Mouse (Mus musculus): ENCODE results near the gene Lsm11.

Lsm11 gene

GRCm38 (mm10) chr11:45944643-45945156 lies at the start of gene Lsm11:
TSS of gene Lsm11 (minus strand) at chr11:45944935.
- in situ Hi-C loops (cut with MboI, MseI), result no loop called here

GRCm38 (mm10) chr11:45992087-45992486 lies 47.4 kb upstream of the Lsm11 start:
- in situ Hi-C loops (cut with MboI, MseI), result loop anchor here in 1 of 2 experiments (10.0 kb wide), 1 partner anchor 1177 kb away; no protein-coding TSS in a partner anchor

GRCm38 (mm10) chr11:45991604-45992003 lies 46.9 kb upstream of the Lsm11 start:
- in situ Hi-C loops (cut with MboI, MseI), result loop anchor here in 1 of 2 experiments (10.0 kb wide), 1 partner anchor 1177 kb away; no protein-coding TSS in a partner anchor

DNA sequence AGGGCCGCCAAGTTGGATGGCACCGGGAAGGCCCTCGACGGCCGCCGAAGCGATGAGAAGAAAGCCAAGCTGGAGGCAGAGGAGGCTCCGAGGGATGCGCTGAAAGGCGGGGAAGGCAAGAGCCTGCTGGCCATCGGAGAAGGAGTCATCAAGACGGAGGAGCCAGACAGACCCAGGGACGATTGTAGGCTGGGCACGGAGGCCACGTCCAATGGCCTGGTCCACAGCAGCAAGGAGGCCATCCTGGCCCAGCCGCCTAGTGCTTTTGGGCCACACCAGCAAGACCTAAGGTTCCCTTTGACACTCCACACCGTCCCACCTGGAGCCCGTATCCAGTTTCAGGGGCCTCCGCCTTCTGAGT lies 36.1 kb upstream of the Lsm11 start:
- in situ Hi-C loops (cut with MboI, MseI), result no loop called here

DNA sequence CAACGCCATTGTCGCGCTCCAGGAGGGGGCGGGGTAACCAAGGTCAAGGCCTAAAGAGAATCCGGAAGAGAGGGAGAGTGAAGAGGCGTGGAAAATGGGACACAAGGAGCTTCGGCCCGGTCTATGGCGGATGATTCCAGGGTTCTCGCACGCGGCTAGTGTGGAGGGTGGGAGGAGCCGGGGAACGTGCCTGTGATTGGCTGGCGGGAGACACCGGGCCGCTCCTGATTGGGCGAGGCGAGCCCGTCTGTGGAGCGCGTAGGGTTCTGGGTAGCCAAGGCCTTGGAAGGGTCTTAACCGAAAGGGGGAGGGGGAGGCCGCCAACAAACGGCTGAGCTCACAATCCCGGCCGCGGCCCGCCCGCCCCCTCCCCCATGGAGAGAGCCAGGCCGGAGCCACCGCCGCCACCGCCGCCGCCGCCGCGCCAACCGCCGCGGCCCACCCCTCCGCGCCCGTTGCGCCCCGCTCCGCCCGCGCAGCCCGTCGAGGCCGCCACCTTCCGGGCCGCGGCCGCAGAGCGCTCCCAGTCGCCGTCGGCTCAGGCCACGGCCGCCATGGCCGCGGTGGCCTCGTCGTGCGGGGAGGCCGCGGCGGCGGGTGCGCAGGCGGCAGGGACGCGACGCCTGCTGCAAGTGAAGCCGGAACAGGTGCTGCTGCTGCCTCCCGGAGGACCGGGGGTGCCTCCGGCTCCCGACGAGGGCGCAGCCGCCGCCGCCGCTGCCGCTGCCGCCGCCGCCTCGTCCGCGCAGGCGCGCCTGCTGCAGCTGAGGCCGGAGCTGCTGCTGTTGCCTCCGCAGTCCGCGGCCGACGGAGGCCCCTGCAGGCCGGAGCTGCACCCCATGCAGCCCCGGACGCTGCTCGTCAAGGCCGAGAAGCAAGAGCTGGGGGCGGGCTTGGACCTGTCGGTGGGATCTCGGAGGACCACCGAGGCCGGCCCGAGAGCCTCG lies 35.5 kb upstream of the Lsm11 start, which contains the start of gene Sox30:
Sox30 (plus strand) TSS at position 365 of the 947 bp plus-strand sequence.
- in situ Hi-C loops (cut with MboI, MseI), result no loop called here

DNA sequence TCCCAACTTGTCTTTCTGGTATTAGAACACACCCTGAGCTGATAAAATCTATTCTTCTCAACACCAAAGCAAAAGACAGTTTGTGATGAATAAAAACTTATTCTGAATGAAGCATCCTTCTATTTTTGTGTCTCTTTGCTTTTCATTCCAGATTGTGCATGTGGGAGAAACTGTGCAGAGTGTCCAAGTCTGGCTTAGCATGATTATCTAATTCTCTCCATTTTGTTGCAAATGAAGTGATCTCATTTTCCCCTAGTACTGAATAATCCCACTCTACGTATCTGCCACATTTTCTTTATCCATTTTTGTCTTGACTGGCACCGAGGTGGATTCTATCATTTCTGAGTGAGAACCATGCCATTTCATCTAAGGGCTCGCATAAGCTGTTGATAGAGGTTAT lies 31.3 kb upstream of the Lsm11 start:
- in situ Hi-C loops (cut with MboI, MseI), result no loop called here

GRCm38 (mm10) chr11:45974466-45974865 lies 29.7 kb upstream of the Lsm11 start:
- in situ Hi-C loops (cut with MboI, MseI), result no loop called here

DNA sequence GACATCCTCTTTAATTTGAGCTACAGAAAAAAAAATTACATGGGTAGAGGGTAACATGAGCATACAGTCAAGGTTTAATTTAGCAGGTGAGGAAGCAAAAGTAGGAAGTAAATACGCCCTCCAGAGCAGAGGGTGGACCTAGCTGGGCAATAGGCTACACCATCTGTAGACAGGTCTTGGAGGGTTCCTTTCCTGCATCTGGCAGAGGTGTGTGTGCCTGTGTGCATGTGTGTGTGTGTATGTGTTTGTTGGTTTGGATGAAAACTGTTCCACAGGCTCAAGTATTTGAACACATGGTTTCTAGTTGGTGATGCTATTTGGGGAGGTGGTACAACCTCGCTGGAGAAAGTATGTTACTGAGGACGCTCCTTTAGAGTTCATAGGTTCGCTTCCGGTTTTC lies 28.9 kb upstream of the Lsm11 start:
- in situ Hi-C loops (cut with MboI, MseI), result no loop called here

DNA sequence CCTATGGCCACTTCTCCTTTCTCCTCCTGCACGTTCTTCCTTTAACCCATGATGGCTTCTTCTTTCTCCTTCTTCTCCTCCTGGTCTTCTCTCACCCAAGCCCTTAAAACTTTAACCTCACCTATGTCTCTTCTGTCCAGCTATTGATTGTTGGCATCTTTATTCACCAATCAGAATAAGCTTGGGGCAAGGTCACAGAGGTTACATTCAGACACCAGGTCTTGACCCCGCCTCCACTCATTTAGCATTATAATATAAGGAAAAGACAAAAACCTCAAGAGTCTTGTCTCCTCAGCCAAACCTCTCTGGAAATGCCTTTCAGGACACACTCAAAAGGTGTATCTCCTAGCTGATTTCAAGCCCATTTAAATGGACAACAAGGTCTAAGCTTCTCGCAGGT lies 23.7 kb upstream of the Lsm11 start:
- in situ Hi-C loops (cut with MboI, MseI), result no loop called here

- in situ Hi-C loops (cut with MboI, MseI), result no loop called here
Observed at GRCm38 (mm10) chr11:45966896-45967295, 22.2 kb upstream of the Lsm11 start.

DNA sequence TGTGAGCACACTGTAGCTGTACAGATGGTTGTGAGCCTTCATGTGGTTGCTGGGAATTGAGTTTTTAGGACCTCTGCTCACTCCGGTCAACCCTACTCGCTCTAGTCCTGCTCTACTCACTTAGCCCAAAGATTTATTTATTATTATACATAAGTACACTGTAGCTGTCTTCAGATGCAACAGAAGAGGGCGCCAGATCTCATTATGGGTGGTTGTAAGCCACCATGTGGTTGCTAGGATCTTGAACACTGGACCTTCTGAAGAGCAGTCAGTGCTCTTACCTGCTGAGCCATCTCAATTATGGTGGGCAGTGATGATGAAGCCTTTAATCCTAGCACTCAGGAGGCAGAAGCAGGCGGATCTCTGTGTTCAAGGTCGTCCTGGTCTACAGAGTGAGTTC lies 15.3 kb upstream of the Lsm11 start:
- in situ Hi-C loops (cut with MboI, MseI), result no loop called here

- in situ Hi-C loops (cut with MboI, MseI), result loop anchor here in 1 of 2 experiments (10.0 kb wide), 1 partner anchor 505 kb away; no protein-coding TSS in a partner anchor
Observed at GRCm38 (mm10) chr11:45959598-45959997, 14.9 kb upstream of the Lsm11 start.

DNA sequence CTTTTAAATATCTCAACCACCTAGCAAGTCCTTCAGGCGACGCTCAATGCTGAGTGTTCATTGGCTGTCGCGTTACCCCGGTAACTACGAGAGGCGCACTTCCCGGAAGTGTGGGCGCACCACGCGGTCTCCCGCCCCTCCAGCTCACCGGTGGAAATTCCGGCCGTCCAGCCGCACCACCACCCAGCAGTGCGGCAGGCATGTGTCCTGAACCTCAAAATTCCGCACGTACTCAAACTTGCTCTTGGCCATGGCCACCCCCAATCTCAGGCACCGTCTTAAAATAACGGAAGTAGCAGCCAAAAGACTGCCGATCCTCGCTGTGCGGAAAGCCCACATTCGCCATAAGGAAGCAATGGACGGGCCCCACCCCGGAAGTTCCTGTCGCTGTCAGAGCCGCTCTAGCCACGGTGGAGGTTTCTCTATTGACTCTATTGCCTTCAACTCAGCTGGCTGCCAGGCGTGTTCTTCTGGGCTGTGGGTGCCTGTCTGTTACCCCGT lies 10.4 kb upstream of the Lsm11 start, which contains the start of gene Thg1l:
Thg1l (minus strand) TSS at position 368 of the 501 bp plus-strand sequence.
- in situ Hi-C loops (cut with MboI, MseI), result loop anchor here in 1 of 2 experiments (10.0 kb wide), 1 partner anchor 510 kb away; no protein-coding TSS in a partner anchor

DNA sequence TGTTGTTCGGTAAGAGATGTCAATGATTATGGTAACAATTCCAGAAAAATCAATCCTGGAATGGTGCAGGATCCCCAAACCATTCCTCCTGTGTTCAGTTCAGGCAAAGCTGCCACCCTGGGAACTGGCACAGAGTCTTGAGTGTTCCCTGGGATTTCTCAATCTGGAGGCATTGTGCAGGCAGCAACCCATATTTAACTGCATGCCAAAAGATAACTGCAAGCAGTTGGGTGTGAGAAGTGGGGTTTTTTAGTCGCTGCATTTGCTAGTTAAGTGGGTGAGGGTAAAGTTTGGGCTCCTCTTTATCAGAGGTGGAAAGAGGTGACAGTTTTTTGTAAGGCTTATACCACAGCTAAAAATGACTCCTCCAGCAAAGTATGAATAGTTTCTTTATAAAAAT lies 2.8 kb upstream of the Lsm11 start:
- in situ Hi-C loops (cut with MboI, MseI), result no loop called here

DNA sequence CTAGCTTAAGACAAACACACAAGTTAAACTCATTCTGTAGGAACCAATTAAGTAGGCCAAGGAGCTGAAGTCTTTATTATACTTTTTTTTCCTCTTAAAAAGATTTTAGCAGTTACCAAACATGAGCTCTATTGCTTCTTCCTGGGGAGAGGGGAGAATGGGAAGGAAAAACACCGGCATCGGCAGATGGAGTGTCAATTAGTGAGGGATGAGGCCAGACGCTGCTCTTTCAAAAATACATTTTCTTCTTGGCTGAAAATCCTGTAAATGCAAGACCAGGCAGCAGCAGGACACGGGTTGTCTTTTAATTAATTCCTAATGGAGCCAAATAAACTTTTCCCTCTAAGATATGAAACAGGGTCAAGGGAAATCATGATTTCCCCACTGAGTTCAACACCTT lies 2.1 kb upstream of the Lsm11 start:
- in situ Hi-C loops (cut with MboI, MseI), result no loop called here

- in situ Hi-C loops (cut with MboI, MseI), result no loop called here
Observed at GRCm38 (mm10) chr11:45943891-45944642, 668 bp downstream of the Lsm11 start.

DNA sequence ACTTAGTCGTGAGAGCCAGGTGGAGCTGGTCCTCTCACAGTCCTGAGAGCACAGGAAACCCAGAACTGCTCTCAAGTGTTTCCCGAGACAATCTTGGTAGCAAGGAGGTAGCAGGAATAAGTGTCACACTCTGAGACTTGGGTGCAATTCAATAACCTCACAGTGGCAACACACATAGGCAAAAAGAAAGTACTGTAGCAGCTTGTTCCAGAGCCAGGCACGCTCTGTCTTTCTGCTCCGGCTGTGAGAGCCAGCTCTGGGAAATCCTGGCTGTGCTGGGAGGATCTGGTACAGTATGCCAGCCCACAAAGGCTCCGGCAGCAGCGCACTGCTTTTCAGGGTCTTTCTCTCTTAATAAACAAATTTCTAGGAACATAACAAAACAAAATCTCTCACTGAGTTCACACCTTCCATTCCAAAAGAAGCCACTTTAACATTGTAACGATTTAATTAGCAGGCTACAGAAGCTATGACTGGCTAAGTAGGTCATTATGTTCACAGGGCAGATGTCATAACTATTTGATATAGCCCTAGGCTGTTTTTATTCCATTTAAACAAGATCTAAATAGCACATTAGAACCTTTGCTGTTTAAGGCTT lies 1.5 kb downstream of the Lsm11 start:
- in situ Hi-C loops (cut with MboI, MseI), result no loop called here

DNA sequence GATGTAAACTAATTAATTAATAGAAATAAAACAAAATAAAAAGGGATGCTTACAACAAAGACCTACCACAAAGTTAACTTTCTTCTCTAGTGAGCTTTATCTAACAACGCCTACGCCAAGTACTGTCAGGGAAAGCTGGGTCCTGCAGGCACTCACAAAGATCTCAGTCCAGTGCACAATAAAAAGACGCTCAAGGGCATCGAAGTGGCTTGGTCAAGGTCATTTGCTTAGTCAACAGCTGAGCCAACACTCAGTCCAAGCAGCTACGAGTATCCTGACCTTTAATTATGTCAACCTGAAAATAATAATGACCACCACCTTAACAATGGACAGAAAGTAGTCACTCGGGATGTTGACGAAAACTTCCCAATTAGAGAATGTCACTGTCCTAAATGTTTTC lies 2.5 kb downstream of the Lsm11 start:
- in situ Hi-C loops (cut with MboI, MseI), result no loop called here

DNA sequence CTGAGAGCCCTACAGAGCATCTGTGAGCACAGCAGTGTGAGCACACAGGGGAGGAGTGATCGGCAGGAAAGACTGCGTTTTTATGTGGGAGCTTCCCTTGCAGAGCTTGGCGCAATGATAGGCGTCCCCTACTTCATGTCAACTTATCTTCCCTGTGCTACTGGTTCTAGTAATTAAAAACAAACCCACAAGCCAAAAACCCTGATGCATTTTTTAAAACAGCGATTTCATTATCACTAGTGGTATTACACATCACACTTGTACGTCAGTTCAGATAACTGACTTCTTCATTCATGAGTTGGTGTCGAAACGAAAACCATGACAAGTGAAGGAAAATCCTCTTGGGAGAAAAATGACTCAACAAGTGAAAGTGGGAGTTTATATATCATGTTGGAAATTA lies 5.8 kb downstream of the Lsm11 start:
- in situ Hi-C loops (cut with MboI, MseI), result no loop called here

GRCm38 (mm10) chr11:45937478-45937877 lies 7.3 kb downstream of the Lsm11 start:
- in situ Hi-C loops (cut with MboI, MseI), result no loop called here

DNA sequence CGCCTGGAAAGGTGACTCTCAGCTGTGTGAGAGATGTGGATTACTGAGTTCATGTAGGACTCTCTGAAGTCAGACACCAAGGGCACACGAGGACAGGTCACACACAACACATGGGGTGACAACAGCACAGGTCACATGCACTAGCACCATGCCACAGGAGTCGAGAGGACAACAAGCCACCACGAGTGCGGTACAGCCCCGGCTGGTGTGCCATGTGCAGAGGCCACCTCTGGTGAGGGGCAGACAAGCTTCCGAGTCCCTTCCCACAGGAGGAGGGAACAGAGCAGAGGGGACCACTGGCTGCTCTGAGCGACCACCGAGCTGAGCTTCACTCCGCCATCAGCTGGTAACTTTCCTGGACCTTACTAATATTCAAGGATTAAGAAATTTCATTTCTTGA lies 12.0 kb downstream of the Lsm11 start:
- in situ Hi-C loops (cut with MboI, MseI), result no loop called here

All from T-helper 17 cell (primary cell).